Mouse (Mus musculus) intestine, embryonic 16.5 days (tissue): ENCODE measurements around the gene Smad9. TPM values are rescaled to one million over a fixed set of nuclear protein-coding genes. Genes with fewer than 3 reads are reported as not detected.

Experiments
- ATAC-seq: fragments of 200-750 bp; cut with Nextera tagmentation; 2 replicates; pipeline ENCODE4 v1.8.0; 2017; ENCODE audit warnings: moderate TSS enrichment, moderate library complexity
- H3K27ac ChIP-seq: fragments of 300-500 bp; sonication (generic); 2 replicates; pipeline ENCODE4 v1.5.1; 2014; ENCODE audit warnings: mild to moderate bottlenecking, low read length
- H3K27me3 ChIP-seq: fragments of 300-500 bp; sonication (generic); replicated peaks from 2 replicates; pipeline ENCODE4 v1.6.1; 2014; ENCODE audit warnings: low read length, control low read depth, mixed read lengths; ENCODE audit not compliant: control insufficient read depth, insufficient read depth
- H3K36me3 ChIP-seq: fragments of 300-500 bp; sonication (generic); 2 replicates; pipeline ENCODE4 v1.6.1; 2014; ENCODE audit warnings: low read length, control low read depth; ENCODE audit not compliant: control insufficient read depth, insufficient read depth
- H3K4me1 ChIP-seq: fragments of 300-500 bp; sonication (generic); 2 replicates; pipeline ENCODE4 v1.6.1; 2014; ENCODE audit warnings: low read length, control low read depth, mixed read lengths; ENCODE audit not compliant: control insufficient read depth, insufficient read depth
- H3K4me2 ChIP-seq: fragments of 300-500 bp; sonication (generic); 2 replicates; pipeline ENCODE4 v1.6.1; 2014; ENCODE audit warnings: low read depth, low read length, control low read depth
- H3K4me3 ChIP-seq: fragments of 300-500 bp; sonication (generic); 2 replicates; pipeline ENCODE4 v1.5.1; 2014; ENCODE audit warnings: mild to moderate bottlenecking, low read length
- H3K9ac ChIP-seq: fragments of 300-500 bp; sonication (generic); 2 replicates; pipeline ENCODE4 v1.6.1; 2014; ENCODE audit warnings: low read depth, low read length
- H3K9me3 ChIP-seq: fragments of 300-500 bp; sonication (generic); 2 replicates; pipeline ENCODE4 v1.6.1; 2016; ENCODE audit warnings: low read length, control low read depth; ENCODE audit not compliant: control insufficient read depth
- WGBS: fragments of 180-500 bp; shearing (Covaris S2); extraction: QIAGEN DNeasy Blood & Tissue Kit; methylation state at CpG from one replicate; pipeline ENCODE4 v1.1.7; 2014; 5-methylcytosine and 5-hydroxymethylcytosine counted together
- polyA plus RNA-seq: library from polyadenylated mRNA; unstranded; fragments of >200 nt; fragmentation: Nextera tagmentation; extraction: Ambion mirVana; gene quantifications from 2 replicates; pipeline ENCODE4 v1.2.1, GENCODE M21; 2015

Smad9 gene
- polyA plus RNA-seq, 1 experiment from 2014 or later = 1.4 TPM

DNA sequence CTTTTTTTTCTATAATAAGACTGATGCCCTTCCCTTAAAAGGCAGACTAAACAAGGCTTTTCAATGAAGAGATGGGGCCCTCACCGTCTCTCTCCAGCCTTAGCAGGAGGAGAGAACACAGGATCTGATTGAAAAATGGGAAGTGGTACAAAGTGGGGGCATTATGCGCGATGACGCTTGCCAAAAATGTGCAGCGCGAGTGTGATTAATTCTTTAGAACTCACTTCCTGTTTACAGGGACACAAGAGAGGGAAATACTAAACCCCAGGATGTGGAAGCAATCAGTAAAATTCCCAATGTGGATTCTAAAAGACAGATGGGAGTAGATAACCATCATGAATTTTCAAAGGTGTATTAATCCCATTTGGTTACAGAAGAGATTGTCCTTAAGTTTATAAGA, 59.2 kb downstream of the Smad9 start:
- Histone ChIP-seq H3K27ac (no peak overlapping the region), H3K9ac (no peak overlapping the region), H3K4me3 (no peak overlapping the region), H3K36me3 (no peaks in the 10 kb centered on the region), H3K4me2 (no peak overlapping the region), H3K9me3 (no peaks in the 10 kb centered on the region), H3K4me1 (no peaks in the 10 kb centered on the region), H3K27me3 (no peaks in the 10 kb centered on the region)
- WGBS = 60% methylated on average over 6 of the region's 6 CpGs
- no peak for ATAC-seq

DNA sequence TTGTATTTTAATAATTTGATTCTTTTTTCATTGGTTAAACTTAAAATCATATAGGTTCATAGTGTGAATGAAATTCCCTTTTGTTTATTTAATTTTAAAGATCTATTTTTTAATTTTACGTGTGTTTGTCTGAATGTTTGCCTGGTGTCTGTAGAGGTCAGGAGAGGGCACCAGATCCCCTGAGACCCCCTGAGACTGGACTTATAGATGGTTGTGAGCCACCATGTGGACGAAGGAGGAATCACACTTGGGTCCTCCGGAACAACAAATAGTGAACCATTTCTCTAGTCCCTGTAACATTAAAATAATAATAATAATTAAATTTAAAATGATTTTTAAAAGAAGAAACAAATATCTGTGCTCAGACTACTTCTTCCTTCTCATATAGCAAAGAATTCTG, 59.9 kb downstream of the Smad9 start:
- no peak for ATAC-seq
- Histone ChIP-seq H3K4me1 (no peaks in the 10 kb centered on the region), H3K4me3 (no peak overlapping the region), H3K27me3 (no peaks in the 10 kb centered on the region), H3K4me2 (no peak overlapping the region), H3K36me3 (no peaks in the 10 kb centered on the region), H3K9ac (no peak overlapping the region), H3K9me3 (no peaks in the 10 kb centered on the region), H3K27ac (no peak overlapping the region)
- WGBS = 21% methylated on average over 3 of the region's 3 CpGs

DNA sequence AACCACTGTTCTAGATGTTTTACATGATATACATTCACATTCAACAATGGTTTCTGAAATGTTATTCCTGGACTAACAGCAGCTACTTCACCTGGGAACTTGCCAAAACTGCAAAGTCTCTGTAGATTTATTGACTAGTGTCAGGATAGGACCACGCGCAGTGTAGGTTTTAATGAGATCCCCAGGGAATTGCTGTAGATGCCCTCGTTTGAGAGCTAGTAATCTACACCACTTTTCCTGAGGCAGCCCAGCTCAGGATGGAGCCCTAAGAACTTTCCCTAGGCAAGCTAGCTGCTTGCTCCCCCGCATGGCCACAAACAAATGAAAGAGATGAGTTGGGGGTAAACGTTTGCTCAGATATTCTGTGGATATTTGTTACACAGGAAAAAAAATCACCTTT, 67.1 kb downstream of the Smad9 start:
- no peak overlapping the region for H3K27ac ChIP-seq
- no peaks in the 10 kb centered on the region for H3K4me1 ChIP-seq
- no peak for ATAC-seq
- H3K9me3 ChIP-seq = no peaks in the 10 kb centered on the region
- no peaks in the 10 kb centered on the region for H3K27me3 ChIP-seq
- H3K4me2 ChIP-seq = no peak overlapping the region
- no peak overlapping the region for H3K4me3 ChIP-seq
- H3K36me3 ChIP-seq = no peaks in the 10 kb centered on the region
- 63% methylated on average over 5 of the region's 5 CpGs for WGBS
- H3K9ac ChIP-seq = no peak overlapping the region

- Histone ChIP-seq H3K9me3 (no peaks in the 10 kb centered on the region), H3K27ac (no peak overlapping the region), H3K9ac (no peak overlapping the region), H3K36me3 (no peaks in the 10 kb centered on the region), H3K4me2 (no peak overlapping the region), H3K4me1 (no peaks in the 10 kb centered on the region), H3K4me3 (no peak overlapping the region), H3K27me3 (no peaks in the 10 kb centered on the region)
- WGBS = 85% methylated on average over 3 of the region's 3 CpGs
- ATAC-seq = no peak
Measured at GRCm38 (mm10) chr3:54832491-54832890, 77.1 kb downstream of the Smad9 start.

GRCm38 (mm10) chr3:54835421-54835820, 80.0 kb downstream of the Smad9 start:
- ATAC-seq = no peak
- Histone ChIP-seq H3K4me3 (no peak overlapping the region), H3K9me3 (no peaks in the 10 kb centered on the region), H3K36me3 (no peaks in the 10 kb centered on the region), H3K4me2 (no peak overlapping the region), H3K4me1 (no peaks in the 10 kb centered on the region), H3K27ac (no peak overlapping the region), H3K9ac (no peak overlapping the region), H3K27me3 (no peaks in the 10 kb centered on the region)
- WGBS = 62% methylated on average over 2 of the region's 2 CpGs

Other genes starting within 250 kb of the Smad9 start
- gene Supt20, start 62.8 kb upstream of the Smad9 start, polyA plus RNA-seq = 72.9 and 77.8 TPM in 2 replicates
- 0.53 TPM in 1 of 2 replicates, not detected in the other for gene Gm21958, start 41.2 kb upstream of the Smad9 start, polyA plus RNA-seq
- 84.2 and 91.4 TPM in 2 replicates for gene Exosc8, start 20.2 kb upstream of the Smad9 start, polyA plus RNA-seq
- 64.3 and 66.2 TPM in 2 replicates for gene Alg5, start 20.0 kb upstream of the Smad9 start, polyA plus RNA-seq
- gene Rfxap, start 52.2 kb downstream of the Smad9 start, polyA plus RNA-seq = 22.8 and 24.4 TPM in 2 replicates
- gene Sertm1, start 160.3 kb downstream of the Smad9 start, polyA plus RNA-seq = 0.39 and 0.48 TPM in 2 replicates